Mouse (Mus musculus): ENCODE results near the gene 2310022B05Rik. TPM values are rescaled to one million over a fixed set of nuclear protein-coding genes. Genes with fewer than 3 reads are reported as not detected.

2310022B05Rik gene
- polyA plus RNA-seq, 1 experiment from 2014 or later: 23.5 TPM

DNA sequence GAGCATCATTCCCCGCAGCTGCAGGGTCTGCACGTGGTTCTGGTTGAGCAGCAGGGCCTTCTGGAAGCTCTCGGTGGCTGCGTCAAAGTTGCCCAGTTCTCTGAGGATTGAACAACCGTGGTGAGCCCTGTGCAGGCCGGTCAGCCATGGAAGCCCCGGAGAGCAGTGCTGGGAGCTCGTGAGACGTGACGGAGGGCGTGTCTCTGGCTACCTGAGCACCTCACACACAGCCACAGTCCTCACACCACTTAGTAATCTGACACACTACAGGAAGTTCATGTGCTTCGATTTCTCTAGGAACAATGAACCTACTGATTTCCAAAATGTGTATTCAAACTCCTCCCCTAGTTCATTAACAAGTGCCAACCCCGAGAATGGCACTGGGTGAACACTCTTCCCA is 25.7 kb upstream of the 2310022B05Rik start:
- Histone ChIP-seq H3K9ac (ENCODE audit: low read length) (no peak overlapping the region), H3K36me3 (ENCODE audit: control insufficient read depth, insufficient read depth, low read length) (peaks cover 2% of the 10 kb centered on the region), H3K9me3 (replicated peaks; ENCODE audit: control insufficient read depth, low read length) (no peaks in the 10 kb centered on the region), H3K27ac (ENCODE audit: low read length) (no peak overlapping the region), H3K4me2 (ENCODE audit: low read depth, low read length) (no peak overlapping the region), H3K4me3 (replicated peaks; ENCODE audit: low read length) (no peak overlapping the region), H3K27me3 (ENCODE audit: control insufficient read depth, insufficient read depth, low read length) (no peaks in the 10 kb centered on the region), H3K4me1 (ENCODE audit: control insufficient read depth, insufficient read depth, low read length) (no peaks in the 10 kb centered on the region)
- 86% methylated on average over 13 of the region's 13 CpGs for WGBS
- ATAC-seq (ENCODE audit: insufficient read depth, low FRiP score): no peak

DNA sequence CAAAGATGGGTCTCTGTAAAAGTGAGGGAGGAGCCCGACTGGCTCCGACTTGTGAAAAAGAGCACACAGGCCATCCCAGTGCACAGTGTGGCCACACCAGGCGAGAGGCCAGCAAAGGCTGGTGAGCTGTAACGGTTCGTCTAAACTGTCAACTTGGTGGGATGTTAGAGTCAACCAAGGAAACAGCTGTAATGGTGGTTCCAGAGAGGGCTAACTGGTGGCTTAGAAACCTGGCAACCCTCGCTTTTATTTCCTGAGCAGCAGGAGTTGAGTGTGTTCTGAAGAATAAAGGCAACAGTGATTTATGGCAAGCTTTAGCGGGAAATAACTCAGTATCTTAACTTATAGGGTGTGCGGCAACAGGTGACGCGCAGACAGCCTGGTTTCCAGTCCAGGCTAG is 19.0 kb upstream of the 2310022B05Rik start:
- no peak for ATAC-seq (ENCODE audit: insufficient read depth, low FRiP score)
- no peaks in the 10 kb centered on the region for H3K9me3 ChIP-seq (replicated peaks; ENCODE audit: control insufficient read depth, low read length)
- WGBS: 87% methylated on average over 10 of the region's 10 CpGs
- H3K4me1 ChIP-seq (ENCODE audit: control insufficient read depth, insufficient read depth, low read length): no peaks in the 10 kb centered on the region
- H3K27me3 ChIP-seq (ENCODE audit: control insufficient read depth, insufficient read depth, low read length): no peaks in the 10 kb centered on the region
- no peak overlapping the region for H3K9ac ChIP-seq (ENCODE audit: low read length)
- H3K27ac ChIP-seq (ENCODE audit: low read length): no peak overlapping the region
- H3K36me3 ChIP-seq (ENCODE audit: control insufficient read depth, insufficient read depth, low read length): no peaks in the 10 kb centered on the region; the same call in 1 of the 2 replicates
- no peak overlapping the region for H3K4me2 ChIP-seq (ENCODE audit: low read depth, low read length)
- H3K4me3 ChIP-seq (replicated peaks; ENCODE audit: low read length): no peak overlapping the region

DNA sequence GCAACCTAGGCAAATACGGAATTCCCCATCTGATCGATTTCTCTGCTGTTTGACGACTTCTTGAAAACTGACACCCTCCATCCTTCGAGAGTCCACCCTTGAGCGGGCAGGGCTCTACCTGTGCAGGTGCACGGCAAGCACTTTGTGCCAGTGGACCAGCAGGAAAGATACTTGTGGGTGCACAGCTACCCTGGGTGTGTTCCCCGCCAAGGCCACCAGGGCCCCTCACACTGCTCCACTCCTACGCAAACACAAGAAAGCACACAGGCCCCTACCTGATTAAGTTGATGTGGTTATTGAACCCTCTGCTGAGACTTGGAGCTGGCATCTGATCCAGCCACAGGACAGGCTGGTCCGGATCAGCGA is 18.6 kb upstream of the 2310022B05Rik start:
- no peaks in the 10 kb centered on the region for H3K9me3 ChIP-seq (replicated peaks; ENCODE audit: control insufficient read depth, low read length)
- WGBS: 82% methylated on average over 10 of the region's 10 CpGs
- H3K4me3 ChIP-seq (replicated peaks; ENCODE audit: low read length): no peak overlapping the region
- no peak for ATAC-seq (ENCODE audit: insufficient read depth, low FRiP score)
- no peak overlapping the region for H3K9ac ChIP-seq (ENCODE audit: low read length)
- H3K4me2 ChIP-seq (ENCODE audit: low read depth, low read length): no peak overlapping the region
- no peaks in the 10 kb centered on the region for H3K27me3 ChIP-seq (ENCODE audit: control insufficient read depth, insufficient read depth, low read length)
- H3K4me1 ChIP-seq (ENCODE audit: control insufficient read depth, insufficient read depth, low read length): no peaks in the 10 kb centered on the region
- H3K36me3 ChIP-seq (ENCODE audit: control insufficient read depth, insufficient read depth, low read length): no peaks in the 10 kb centered on the region; the same call in 1 of the 2 replicates
- H3K27ac ChIP-seq (ENCODE audit: low read length): no peak overlapping the region

DNA sequence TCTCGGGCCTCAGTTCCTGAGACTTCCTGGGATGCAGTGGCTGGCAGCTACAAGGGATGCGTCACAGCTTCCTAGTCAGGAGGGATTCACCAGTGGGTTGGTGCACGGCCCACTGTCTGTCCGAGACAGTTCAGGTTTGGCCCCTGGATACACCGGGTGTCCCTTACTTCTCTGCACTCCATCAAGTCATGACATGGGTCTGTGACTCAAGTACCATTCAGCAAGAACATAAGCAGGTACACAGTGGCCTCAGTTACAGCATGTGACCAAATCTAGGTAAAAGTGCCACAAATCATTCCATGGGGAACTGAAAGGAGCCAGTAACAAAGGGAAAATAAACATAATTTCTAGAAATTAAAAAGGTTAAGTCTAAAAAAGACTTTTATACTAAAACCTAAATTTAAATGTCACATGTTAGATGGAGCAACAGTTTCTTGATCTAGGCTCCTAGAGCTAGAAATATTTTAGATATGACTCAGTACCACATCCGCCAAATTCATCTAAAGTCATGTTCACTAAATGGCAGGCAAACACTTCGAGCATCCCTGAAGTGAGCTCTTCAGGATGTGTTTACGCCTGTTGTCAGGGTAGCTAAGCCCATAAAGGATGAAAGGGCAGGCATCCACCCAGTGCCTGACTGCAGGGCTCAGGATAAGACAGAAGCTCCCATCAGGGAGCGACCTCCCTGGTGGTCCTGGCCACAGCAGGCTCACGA is 18.1 kb upstream of the 2310022B05Rik start:
- WGBS: 80% methylated on average over 10 of the region's 10 CpGs
- Histone ChIP-seq H3K36me3 (ENCODE audit: control insufficient read depth, insufficient read depth, low read length) (no peaks in the 10 kb centered on the region; the same call in 1 of the 2 replicates), H3K9me3 (replicated peaks; ENCODE audit: control insufficient read depth, low read length) (no peaks in the 10 kb centered on the region), H3K4me1 (ENCODE audit: control insufficient read depth, insufficient read depth, low read length) (no peaks in the 10 kb centered on the region), H3K27ac (ENCODE audit: low read length) (no peak overlapping the region), H3K4me2 (ENCODE audit: low read depth, low read length) (no peak overlapping the region), H3K27me3 (ENCODE audit: control insufficient read depth, insufficient read depth, low read length) (no peaks in the 10 kb centered on the region), H3K9ac (ENCODE audit: low read length) (no peak overlapping the region), H3K4me3 (replicated peaks; ENCODE audit: low read length) (no peak overlapping the region)
- ATAC-seq (ENCODE audit: insufficient read depth, low FRiP score): no peak

DNA sequence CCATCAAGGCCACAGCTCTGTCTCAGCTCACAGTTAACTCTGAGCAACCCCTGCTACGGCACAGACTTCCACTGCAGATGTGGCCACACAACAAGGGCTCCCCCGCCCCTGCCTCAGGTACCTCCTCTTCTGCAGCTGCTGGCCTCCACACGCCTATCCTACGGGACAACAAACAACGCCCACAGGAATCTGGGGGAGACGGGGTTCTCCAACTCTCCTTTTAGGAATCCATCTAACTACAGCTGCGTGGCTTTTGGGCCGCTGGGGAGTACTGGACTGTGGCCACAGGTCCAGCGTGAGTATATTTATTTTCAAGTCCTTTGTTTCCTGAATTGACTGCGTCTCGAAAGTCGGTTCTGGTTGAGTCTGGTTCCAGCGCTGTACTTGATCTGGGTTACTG is 15.1 kb upstream of the 2310022B05Rik start:
- Histone ChIP-seq H3K4me1 (ENCODE audit: control insufficient read depth, insufficient read depth, low read length) (no peaks in the 10 kb centered on the region), H3K4me3 (replicated peaks; ENCODE audit: low read length) (no peak overlapping the region), H3K9me3 (replicated peaks; ENCODE audit: control insufficient read depth, low read length) (no peaks in the 10 kb centered on the region), H3K27me3 (ENCODE audit: control insufficient read depth, insufficient read depth, low read length) (no peaks in the 10 kb centered on the region), H3K27ac (ENCODE audit: low read length) (no peak overlapping the region), H3K36me3 (ENCODE audit: control insufficient read depth, insufficient read depth, low read length) (no peaks in the 10 kb centered on the region), H3K4me2 (ENCODE audit: low read depth, low read length) (no peak overlapping the region), H3K9ac (ENCODE audit: low read length) (no peak overlapping the region)
- no peak for ATAC-seq (ENCODE audit: insufficient read depth, low FRiP score)
- WGBS: 89% methylated on average over 13 of the region's 13 CpGs

DNA sequence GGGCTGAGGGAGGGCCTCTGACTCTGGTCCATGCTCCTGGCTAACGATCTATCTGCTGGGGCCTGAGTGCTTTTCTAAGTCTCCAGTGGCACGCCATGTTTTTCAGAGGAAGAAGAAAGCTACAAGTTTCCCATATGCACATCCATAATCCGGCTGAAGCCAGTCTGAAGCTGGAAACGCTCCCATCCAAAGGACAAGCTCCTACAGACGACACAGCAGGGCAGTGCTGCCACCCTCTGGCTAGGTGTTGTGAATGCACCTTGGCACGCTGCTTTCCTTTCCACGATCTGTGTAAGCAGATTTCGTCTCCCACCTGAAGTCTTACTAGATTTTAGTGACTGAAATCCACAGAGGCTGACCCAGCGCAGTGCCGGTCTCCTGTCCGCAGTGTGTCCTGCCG is 14.3 kb upstream of the 2310022B05Rik start:
- H3K4me3 ChIP-seq (replicated peaks; ENCODE audit: low read length): no peak overlapping the region
- peak; percentile 81 for ATAC-seq (ENCODE audit: insufficient read depth, low FRiP score)

DNA sequence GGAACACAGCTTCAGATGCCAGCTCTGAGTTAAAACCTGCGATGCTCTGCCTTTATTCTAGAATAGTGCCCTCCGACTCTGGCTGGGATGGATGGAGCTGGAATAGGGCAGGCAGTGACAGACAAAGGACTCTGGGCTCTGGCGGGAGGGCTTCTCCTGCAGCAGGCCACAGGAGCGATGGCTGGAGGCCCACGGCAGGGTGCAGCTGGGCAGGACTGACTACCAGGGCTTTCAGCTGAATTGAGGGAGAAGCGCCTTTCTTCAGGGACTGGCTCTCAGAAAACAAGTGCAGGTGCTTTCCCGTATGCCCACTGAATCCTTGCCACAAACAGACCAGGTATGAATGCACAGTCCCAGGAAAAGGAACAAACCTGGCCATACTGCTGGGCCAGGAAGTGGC is 13.9 kb upstream of the 2310022B05Rik start:
- H3K36me3 ChIP-seq (ENCODE audit: control insufficient read depth, insufficient read depth, low read length): no peaks in the 10 kb centered on the region
- no peak for ATAC-seq (ENCODE audit: insufficient read depth, low FRiP score)
- WGBS: 92% methylated on average over 7 of the region's 7 CpGs
- no peaks in the 10 kb centered on the region for H3K4me1 ChIP-seq (ENCODE audit: control insufficient read depth, insufficient read depth, low read length)
- H3K4me2 ChIP-seq (ENCODE audit: low read depth, low read length): no peak overlapping the region
- H3K27me3 ChIP-seq (ENCODE audit: control insufficient read depth, insufficient read depth, low read length): no peaks in the 10 kb centered on the region
- H3K9ac ChIP-seq (ENCODE audit: low read length): peak overlapping the region; percentile 13; the same call in 1 of the 2 replicates
- H3K27ac ChIP-seq (ENCODE audit: low read length): no peak overlapping the region
- H3K9me3 ChIP-seq (replicated peaks; ENCODE audit: control insufficient read depth, low read length): no peaks in the 10 kb centered on the region
- H3K4me3 ChIP-seq (replicated peaks; ENCODE audit: low read length): no peak overlapping the region

More for the DNA sequence above, 14.3 kb upstream of the 2310022B05Rik start:
- H3K36me3 ChIP-seq (ENCODE audit: control insufficient read depth, insufficient read depth, low read length): no peaks in the 10 kb centered on the region
- no peak overlapping the region for H3K27ac ChIP-seq (ENCODE audit: low read length)
- H3K9ac ChIP-seq (ENCODE audit: low read length): peak overlapping the region; percentile 13; the same call in 1 of the 2 replicates
- no peak overlapping the region for H3K4me2 ChIP-seq (ENCODE audit: low read depth, low read length)
- no peaks in the 10 kb centered on the region for H3K27me3 ChIP-seq (ENCODE audit: control insufficient read depth, insufficient read depth, low read length)
- no peaks in the 10 kb centered on the region for H3K4me1 ChIP-seq (ENCODE audit: control insufficient read depth, insufficient read depth, low read length)
- no peaks in the 10 kb centered on the region for H3K9me3 ChIP-seq (replicated peaks; ENCODE audit: control insufficient read depth, low read length)
- WGBS: 43% methylated on average over 12 of the region's 12 CpGs

DNA sequence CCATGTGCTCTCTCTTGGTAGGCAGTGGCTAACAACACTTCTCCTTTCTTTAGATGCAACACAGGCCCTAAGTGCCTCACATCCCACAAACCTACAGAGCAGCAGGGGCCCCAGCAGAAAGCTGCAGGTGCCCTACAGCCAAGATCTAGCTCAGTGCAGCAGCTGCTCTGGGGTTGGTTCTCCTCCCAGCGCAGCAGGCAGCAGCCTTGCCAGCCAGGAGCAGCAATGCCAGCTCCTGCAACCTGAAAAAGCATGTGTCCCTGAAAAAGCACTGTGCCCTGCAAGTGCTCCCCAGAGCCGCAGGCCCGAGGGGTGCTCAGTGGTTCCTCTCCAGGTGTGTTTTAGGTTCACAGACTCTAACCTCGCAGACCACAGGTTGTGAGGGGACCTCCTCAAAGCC is 13.5 kb upstream of the 2310022B05Rik start:
- no peaks in the 10 kb centered on the region for H3K4me1 ChIP-seq (ENCODE audit: control insufficient read depth, insufficient read depth, low read length)
- H3K27me3 ChIP-seq (ENCODE audit: control insufficient read depth, insufficient read depth, low read length): no peaks in the 10 kb centered on the region
- WGBS: 93% methylated on average over 4 of the region's 4 CpGs
- peak overlapping the region; percentile 13; the same call in 1 of the 2 replicates for H3K9ac ChIP-seq (ENCODE audit: low read length)
- H3K27ac ChIP-seq (ENCODE audit: low read length): no peak overlapping the region
- H3K36me3 ChIP-seq (ENCODE audit: control insufficient read depth, insufficient read depth, low read length): no peaks in the 10 kb centered on the region
- H3K9me3 ChIP-seq (replicated peaks; ENCODE audit: control insufficient read depth, low read length): no peaks in the 10 kb centered on the region
- no peak overlapping the region for H3K4me2 ChIP-seq (ENCODE audit: low read depth, low read length)
- ATAC-seq (ENCODE audit: insufficient read depth, low FRiP score): no peak
- H3K4me3 ChIP-seq (replicated peaks; ENCODE audit: low read length): no peak overlapping the region

DNA sequence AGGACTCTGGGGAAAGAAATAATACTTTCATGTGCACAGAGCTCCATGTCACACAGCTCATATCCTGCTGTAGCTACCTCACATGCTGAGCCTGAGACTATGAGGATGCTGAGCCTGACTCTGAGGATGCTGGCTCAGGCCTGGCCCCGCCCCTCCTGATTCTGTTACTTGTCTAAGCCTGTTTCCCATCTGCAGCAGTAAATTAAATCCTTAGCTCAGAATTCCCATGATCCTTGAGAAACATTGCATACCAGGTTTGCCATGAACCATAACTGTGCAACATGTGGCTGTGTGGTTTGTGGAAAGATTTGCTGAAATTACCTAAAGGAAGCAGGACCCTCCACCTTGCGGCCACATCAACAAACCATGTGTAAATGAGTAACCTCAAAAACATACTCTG is 9.2 kb upstream of the 2310022B05Rik start:
- WGBS: 94% methylated on average over 2 of the region's 2 CpGs

More for the DNA sequence above, 9.2 kb upstream of the 2310022B05Rik start:
- Histone ChIP-seq H3K4me3 (replicated peaks; ENCODE audit: low read length) (no peak overlapping the region), H3K4me1 (ENCODE audit: control insufficient read depth, insufficient read depth, low read length) (no peaks in the 10 kb centered on the region), H3K9me3 (replicated peaks; ENCODE audit: control insufficient read depth, low read length) (no peaks in the 10 kb centered on the region), H3K4me2 (ENCODE audit: low read depth, low read length) (no peak overlapping the region), H3K9ac (ENCODE audit: low read length) (no peak overlapping the region), H3K27me3 (ENCODE audit: control insufficient read depth, insufficient read depth, low read length) (no peaks in the 10 kb centered on the region), H3K27ac (ENCODE audit: low read length) (no peak overlapping the region), H3K36me3 (ENCODE audit: control insufficient read depth, insufficient read depth, low read length) (no peaks in the 10 kb centered on the region)
- no peak for ATAC-seq (ENCODE audit: insufficient read depth, low FRiP score)

Data from stomach, embryonic 16.5 days (tissue).